Mouse (Mus musculus) hindbrain, postnatal 0 days (tissue): ENCODE measurements around the gene Olfr1480. TPM values are rescaled to one million over a fixed set of nuclear protein-coding genes. Genes with fewer than 3 reads are reported as not detected.

ENCODE experiments used
- ATAC-seq: fragments of 200-750 bp; cut with Nextera tagmentation; 2 replicates; pipeline ENCODE4 v1.8.0; 2017; ENCODE audit warnings: mild to moderate bottlenecking, moderate TSS enrichment, moderate library complexity
- DNase-seq: peaks from one replicate; pipeline ENCODE4 v3.0.0-alpha.2; 2015; ENCODE audit warnings: low spot score
- H3K27ac ChIP-seq: fragments of 300-500 bp; sonication (generic); 2 replicates; pipeline ENCODE4 v1.5.1; 2014; ENCODE audit warnings: mild to moderate bottlenecking
- H3K27me3 ChIP-seq: fragments of 300-500 bp; sonication (generic); 2 replicates; pipeline ENCODE4 v1.6.1; 2014; ENCODE audit warnings: low read length, mixed read lengths; ENCODE audit not compliant: insufficient read depth
- H3K36me3 ChIP-seq: fragments of 300-500 bp; sonication (generic); 2 replicates; pipeline ENCODE4 v1.6.1; 2014; ENCODE audit warnings: low read length, mixed read lengths; ENCODE audit not compliant: insufficient read depth
- H3K4me1 ChIP-seq: fragments of 300-500 bp; sonication (generic); 2 replicates; pipeline ENCODE4 v1.6.1; 2014; ENCODE audit warnings: antibody characterized with exemption, low read length, mixed read lengths; ENCODE audit not compliant: insufficient read depth
- H3K4me2 ChIP-seq: fragments of 300-500 bp; sonication (generic); 2 replicates; pipeline ENCODE4 v1.6.1; 2014; ENCODE audit warnings: low read depth, mild to moderate bottlenecking, low read length, moderate library complexity, mixed read lengths
- H3K4me3 ChIP-seq: fragments of 300-500 bp; sonication (generic); 2 replicates; pipeline ENCODE4 v1.5.1; 2014; ENCODE audit warnings: low read length
- H3K9ac ChIP-seq: fragments of 300-500 bp; sonication (generic); replicated peaks from 2 replicates; pipeline ENCODE4 v1.6.1; 2014; ENCODE audit warnings: mild to moderate bottlenecking, low read length, moderate library complexity, mixed read lengths
- H3K9me3 ChIP-seq: fragments of 300-500 bp; sonication (generic); 2 replicates; pipeline ENCODE4 v1.6.1; 2016; ENCODE audit warnings: low read length, mixed read lengths
- CTCF ChIP-seq: IDR thresholded peaks from 2 replicates; pipeline ENCODE4 v1.5.1; 2016; ENCODE audit warnings: antibody characterized with exemption, control low read depth, low read depth
- WGBS: fragments of 180-500 bp; shearing (Covaris S2); extraction: QIAGEN DNeasy Blood & Tissue Kit; methylation state at CpG from one replicate; pipeline ENCODE4 v1.1.7; 2014; 5-methylcytosine and 5-hydroxymethylcytosine counted together
- polyA plus RNA-seq: library from polyadenylated mRNA; unstranded; fragments of >200 nt; fragmentation: Nextera tagmentation; extraction: Ambion mirVana; gene quantifications from 2 replicates; pipeline ENCODE4 v1.2.1, GENCODE M21; 2015
- total RNA-seq: library from RNA; depleted of rRNA; stranded (reverse); fragments of >200 nt; gene quantifications from 2 replicates; pipeline ENCODE4 v1.2.3, GENCODE M21; 2014; rRNA removed

Olfr1480 gene
- total RNA-seq (not detected in 2 replicates), polyA plus RNA-seq (not detected in 2 replicates)

- no peaks in the 10 kb centered on the region for H3K27me3 ChIP-seq
- 70% methylated on average over 2 of the region's 2 CpGs for WGBS
Observed at GRCm38 (mm10) chr19:13527613-13528012, at the start of gene Olfr1480. Gene Olfr1480 (plus strand): TSS chr19:13527913.

GRCm38 (mm10) chr19:13480096-13480495 lies 47.6 kb upstream of the Olfr1480 start, which contains the start of gene Olfr1475:
Gene Olfr1475 (minus strand): TSS chr19:13480196.
- ATAC-seq = no peak
- H3K27ac ChIP-seq = no peak within 1 kb of the TSS
- TF ChIP-seq CTCF = no peak

More at GRCm38 (mm10) chr19:13527613-13528012, at the start of gene Olfr1480:
- TF ChIP-seq CTCF = no peak
- Histone ChIP-seq H3K4me1 (no peaks in the 10 kb centered on the region), H3K9ac (no peak within 1 kb of the TSS), H3K9me3 (peaks cover 5% of the 10 kb centered on the region), H3K36me3 (no peaks in the 10 kb centered on the region), H3K4me2 (no peak within 1 kb of the TSS), H3K27ac (no peak within 1 kb of the TSS), H3K4me3 (no peak within 1 kb of the TSS)
- DNase-seq (no peak), ATAC-seq (no peak)

GRCm38 (mm10) chr19:13500246-13500645 lies 27.5 kb upstream of the Olfr1480 start, which contains the start of gene Olfr1477:
Gene Olfr1477 (plus strand): TSS chr19:13500546.
- no peak for DNase-seq
- Histone ChIP-seq H3K4me1 (no peaks in the 10 kb centered on the region), H3K27me3 (no peaks in the 10 kb centered on the region)

More at GRCm38 (mm10) chr19:13480096-13480495, 47.6 kb upstream of the Olfr1480 start, which contains the start of gene Olfr1475:
- H3K4me3 ChIP-seq = no peak within 1 kb of the TSS
- DNase-seq = no peak
- no peaks in the 10 kb centered on the region for H3K27me3 ChIP-seq
- no peak within 1 kb of the TSS for H3K9ac ChIP-seq
- no peaks in the 10 kb centered on the region for H3K9me3 ChIP-seq
- no peak within 1 kb of the TSS for H3K4me2 ChIP-seq
- H3K36me3 ChIP-seq = no peaks in the 10 kb centered on the region
- no peaks in the 10 kb centered on the region for H3K4me1 ChIP-seq

More at GRCm38 (mm10) chr19:13500246-13500645, 27.5 kb upstream of the Olfr1480 start, which contains the start of gene Olfr1477:
- ATAC-seq = no peak
- 74% methylated on average over 3 of the region's 3 CpGs for WGBS
- Histone ChIP-seq H3K4me3 (no peak within 1 kb of the TSS), H3K9ac (no peak within 1 kb of the TSS), H3K9me3 (no peaks in the 10 kb centered on the region), H3K27ac (no peak within 1 kb of the TSS), H3K4me2 (no peak within 1 kb of the TSS), H3K36me3 (no peaks in the 10 kb centered on the region)
- TF ChIP-seq CTCF = no peak

Other genes with a start within 250 kb of the Olfr1480 start
- gene Olfr1465, start 212.4 kb upstream of the Olfr1480 start, total RNA-seq = not detected in 2 replicates
- gene Olfr1465, start 212.4 kb upstream of the Olfr1480 start, polyA plus RNA-seq = not detected in 2 replicates
- gene Olfr1466, start 189.1 kb upstream of the Olfr1480 start, total RNA-seq = not detected in 2 replicates
- not detected in 2 replicates for gene Olfr1466, start 189.1 kb upstream of the Olfr1480 start, polyA plus RNA-seq
- not detected in 2 replicates for gene Olfr1467, start 165.7 kb upstream of the Olfr1480 start, total RNA-seq
- not detected in 2 replicates for gene Olfr1467, start 165.7 kb upstream of the Olfr1480 start, polyA plus RNA-seq
- not detected in 2 replicates for gene Olfr1469, start 120.1 kb upstream of the Olfr1480 start, total RNA-seq
- not detected in 2 replicates for gene Olfr1469, start 120.1 kb upstream of the Olfr1480 start, polyA plus RNA-seq
- not detected in 2 replicates for gene Olfr1471, start 84.5 kb upstream of the Olfr1480 start, total RNA-seq
- not detected in 2 replicates for gene Olfr1471, start 84.5 kb upstream of the Olfr1480 start, polyA plus RNA-seq
- gene Olfr1472, start 71.8 kb upstream of the Olfr1480 start, total RNA-seq = not detected in 2 replicates
- gene Olfr1472, start 71.8 kb upstream of the Olfr1480 start, polyA plus RNA-seq = not detected in 2 replicates
- gene Olfr1474, start 58.3 kb upstream of the Olfr1480 start, total RNA-seq = not detected in 2 replicates
- not detected in 2 replicates for gene Olfr1474, start 58.3 kb upstream of the Olfr1480 start, polyA plus RNA-seq
- gene Olfr1475, start 47.7 kb upstream of the Olfr1480 start, total RNA-seq = not detected in 2 replicates
- not detected in 2 replicates for gene Olfr1475, start 47.7 kb upstream of the Olfr1480 start, polyA plus RNA-seq
- not detected in 2 replicates for gene Olfr1477, start 27.4 kb upstream of the Olfr1480 start, total RNA-seq
- not detected in 2 replicates for gene Olfr1477, start 27.4 kb upstream of the Olfr1480 start, polyA plus RNA-seq
- not detected in 2 replicates for gene Olfr1484, start 55.6 kb downstream of the Olfr1480 start, total RNA-seq
- not detected in 2 replicates for gene Olfr1484, start 55.6 kb downstream of the Olfr1480 start, polyA plus RNA-seq
- gene Olfr1487, start 89.5 kb downstream of the Olfr1480 start, total RNA-seq = not detected in 2 replicates
- gene Olfr1487, start 89.5 kb downstream of the Olfr1480 start, polyA plus RNA-seq = not detected in 2 replicates
- gene Olfr1489, start 103.7 kb downstream of the Olfr1480 start, total RNA-seq = not detected in 2 replicates
- not detected in 2 replicates for gene Olfr1489, start 103.7 kb downstream of the Olfr1480 start, polyA plus RNA-seq
- gene Olfr1490, start 123.2 kb downstream of the Olfr1480 start, total RNA-seq = not detected in 2 replicates
- not detected in 2 replicates for gene Olfr1490, start 123.2 kb downstream of the Olfr1480 start, polyA plus RNA-seq
- gene Olfr1491, start 169.4 kb downstream of the Olfr1480 start, total RNA-seq = not detected in 2 replicates
- gene Olfr1491, start 169.4 kb downstream of the Olfr1480 start, polyA plus RNA-seq = not detected in 2 replicates
- not detected in 2 replicates for gene Olfr1493-ps1, start 195.4 kb downstream of the Olfr1480 start, total RNA-seq
- not detected in 2 replicates for gene Olfr1493-ps1, start 195.4 kb downstream of the Olfr1480 start, polyA plus RNA-seq
- not detected in 2 replicates for gene Olfr1494, start 211.8 kb downstream of the Olfr1480 start, total RNA-seq
- not detected in 2 replicates for gene Olfr1494, start 211.8 kb downstream of the Olfr1480 start, polyA plus RNA-seq
- gene Olfr1495, start 236.7 kb downstream of the Olfr1480 start, total RNA-seq = not detected in 2 replicates
- gene Olfr1495, start 236.7 kb downstream of the Olfr1480 start, polyA plus RNA-seq = not detected in 2 replicates
- not detected in 2 replicates for gene Olfr1496, start 250.0 kb downstream of the Olfr1480 start, total RNA-seq
- not detected in 2 replicates for gene Olfr1496, start 250.0 kb downstream of the Olfr1480 start, polyA plus RNA-seq